ENCODE assay signal across 13 mouse cellular contexts in genomic region chr8:8231308-8231985, GRCm38 (mm10).
DNase-seq lines count a peak whose midpoint lies in the region; ATAC-seq and TF ChIP-seq lines count a peak whose summit lies in the region.
"Had no signal": no experiment of that assay in that cellular context is flagged by ENCODE, and none has a peak within 500 bp of the region (broad histone marks: within the 10 kb centered on the region; RNA-seq: fewer than 3 reads in every experiment).

No protein-coding gene starts in this region.

- no peak overlapping the region for H3K4me3 ChIP-seq in heart, embryonic 10.5 days
- no peak overlapping the region for H3K4me3 ChIP-seq in hindbrain, postnatal 0 days (ENCODE audit: low read length)
- no peak overlapping the region for H3K4me3 ChIP-seq in neural tube, embryonic 15.5 days (replicated peaks)
- H3K4me3 ChIP-seq: intestine, embryonic 15.5 days; liver, embryonic 15.5 days; stomach, embryonic 15.5 days had no signal

- ATAC-seq in hindbrain, postnatal 0 days, result peak; percentile 77
- peak; percentile 45; the same call in 1 of the 2 replicates for ATAC-seq in neural tube, embryonic 15.5 days (ENCODE audit: low FRiP score)
- no peak for ATAC-seq in megakaryocyte, adult 5-6 weeks (ENCODE audit: poor library complexity, severe bottlenecking)
- ATAC-seq: intestine, embryonic 15.5 days; Patski had no signal

- no peaks in the 10 kb centered on the region for H3K27me3 ChIP-seq in heart, embryonic 10.5 days (ENCODE audit: insufficient read depth, poor library complexity, severe bottlenecking)
- H3K27me3 ChIP-seq in hindbrain, postnatal 0 days (ENCODE audit: insufficient read depth, low read length), result no peaks in the 10 kb centered on the region
- no peaks in the 10 kb centered on the region for H3K27me3 ChIP-seq in neural tube, embryonic 15.5 days (replicated peaks)
- H3K27me3 ChIP-seq: intestine, embryonic 15.5 days; liver, embryonic 15.5 days; Patski; stomach, embryonic 15.5 days had no signal

- H3K4me2 ChIP-seq in hindbrain, postnatal 0 days (ENCODE audit: low read depth, low read length), result peak overlapping the region; percentile 28; the same call in 1 of the 2 replicates
- no peak overlapping the region; the same call in 1 of the 2 replicates for H3K4me2 ChIP-seq in neural tube, embryonic 15.5 days
- H3K4me2 ChIP-seq: intestine, embryonic 15.5 days; liver, embryonic 15.5 days; stomach, embryonic 15.5 days had no signal

- no peaks in the 10 kb centered on the region for H3K36me3 ChIP-seq in heart, embryonic 10.5 days
- H3K36me3 ChIP-seq in hindbrain, postnatal 0 days (ENCODE audit: insufficient read depth, low read length), result no peaks in the 10 kb centered on the region
- H3K36me3 ChIP-seq in neural tube, embryonic 15.5 days, result no peaks in the 10 kb centered on the region
- H3K36me3 ChIP-seq: intestine, embryonic 15.5 days; liver, embryonic 15.5 days; stomach, embryonic 15.5 days had no signal

- H3K4me1 ChIP-seq in heart, embryonic 10.5 days, result no peaks in the 10 kb centered on the region
- H3K4me1 ChIP-seq in hindbrain, postnatal 0 days (ENCODE audit: insufficient read depth, low read length), result 0 out of 2 replicates have a peak, but pooled peaks cover 7% of the 10 kb centered on the region
- peaks cover 12% of the 10 kb centered on the region for H3K4me1 ChIP-seq in neural tube, embryonic 15.5 days
- H3K4me1 ChIP-seq: intestine, embryonic 15.5 days; liver, embryonic 15.5 days; stomach, embryonic 15.5 days had no signal

- 74% methylated on average over 6 of the region's 6 CpGs for WGBS in heart, embryonic 10.5 days
- 23% methylated on average over 6 of the region's 6 CpGs for WGBS in hindbrain, postnatal 0 days
- 31% methylated on average over 6 of the region's 6 CpGs for WGBS in neural tube, embryonic 15.5 days

- H3K27ac ChIP-seq in heart, embryonic 10.5 days, result no peak overlapping the region
- H3K27ac ChIP-seq in hindbrain, postnatal 0 days, result no peak overlapping the region
- H3K27ac ChIP-seq in neural tube, embryonic 15.5 days (replicated peaks), result no peak overlapping the region
- H3K27ac ChIP-seq: intestine, embryonic 15.5 days; liver, embryonic 15.5 days; stomach, embryonic 15.5 days had no signal

- DNase-seq in heart, embryonic 10.5 days (ENCODE audit: low spot score), result peak; percentile 13
- no peak for DNase-seq in heart, postnatal 4 days
- peak; percentile 42 to 47 for DNase-seq in right cerebral cortex, postnatal 10 days (ENCODE audit: low spot score in 2 of 2)
- DNase-seq in right cerebral cortex, adult 18-20 months, result no peak
- DNase-seq in hindbrain, postnatal 0 days (ENCODE audit: low spot score), result peak; percentile 81
- DNase-seq in thymus, postnatal 14 days, result no peak
- DNase-seq: adrenal gland, postnatal 10 days had no signal

- no peak for TF ChIP-seq CTCF in hindbrain, postnatal 0 days (IDR thresholded peaks at IDR 0.05; ENCODE audit: low read depth)

- no peaks in the 10 kb centered on the region for H3K9me3 ChIP-seq in heart, embryonic 10.5 days
- H3K9me3 ChIP-seq in hindbrain, postnatal 0 days (ENCODE audit: low read length), result no peaks in the 10 kb centered on the region
- H3K9me3 ChIP-seq in neural tube, embryonic 15.5 days (replicated peaks), result no peaks in the 10 kb centered on the region
- H3K9me3 ChIP-seq: intestine, embryonic 15.5 days; liver, embryonic 15.5 days; stomach, embryonic 15.5 days had no signal

- H3K9ac ChIP-seq in hindbrain, postnatal 0 days (replicated peaks; ENCODE audit: low read length), result no peak overlapping the region
- H3K9ac ChIP-seq in neural tube, embryonic 15.5 days (replicated peaks), result no peak overlapping the region
- H3K9ac ChIP-seq: intestine, embryonic 15.5 days; liver, embryonic 15.5 days; stomach, embryonic 15.5 days had no signal

Comparison
In these comparisons a context has a peak if more than half of its experiments do, and no peak if none do; other contexts are left out.
1. DNase-seq: peak in heart, embryonic 10.5 days (single experiment), right cerebral cortex, postnatal 10 days (2 of 2) and hindbrain, postnatal 0 days (single experiment); none in heart, postnatal 4 days (single experiment), right cerebral cortex, adult 18-20 months (single experiment) and thymus, postnatal 14 days (single experiment).